Comparison of ENCODE assay signal across 14 mouse cellular contexts in genomic region chr5:92872182-92872581, GRCm38 (mm10).
DNase-seq lines count a peak whose midpoint lies in the region; ATAC-seq and TF ChIP-seq lines count a peak whose summit lies in the region.
"Had no signal": no experiment of that assay in that cellular context is flagged by ENCODE, and none has a peak within 500 bp of the region (broad histone marks: within the 10 kb centered on the region; RNA-seq: fewer than 3 reads in every experiment).

No protein-coding gene starts in this region.

- no peak overlapping the region for H3K9ac ChIP-seq in lung, postnatal 0 days (replicated peaks; ENCODE audit: low read depth)
- H3K9ac ChIP-seq: limb, embryonic 12.5 days; midbrain, embryonic 12.5 days; neural tube, embryonic 13.5 days had no signal

- no peaks in the 10 kb centered on the region for H3K4me1 ChIP-seq in lung, postnatal 0 days (ENCODE audit: insufficient read depth, low read depth, low read length)
- H3K4me1 ChIP-seq: limb, embryonic 12.5 days; midbrain, embryonic 12.5 days had no signal

- no peaks in the 10 kb centered on the region for H3K36me3 ChIP-seq in lung, postnatal 0 days (ENCODE audit: insufficient read depth, low read length)
- H3K36me3 ChIP-seq: limb, embryonic 12.5 days; midbrain, embryonic 12.5 days; neural tube, embryonic 13.5 days had no signal

- DNase-seq in heart, postnatal 10 days = peak; percentile 52 to 56
- DNase-seq in heart, adult 11 months = no peak
- DNase-seq in layer of hippocampus, adult 2 months (ENCODE audit: low spot score in 2 of 2) = no peak
- DNase-seq in layer of hippocampus, postnatal 10 days (ENCODE audit: low spot score in 2 of 2) = no peak
- peak; percentile 58 for DNase-seq in brain, adult 2 months (ENCODE audit: low read depth, low spot score)
- DNase-seq in lung, postnatal 0 days (ENCODE audit: low spot score) = peak; percentile 35
- DNase-seq in Muller cell, postnatal 12 days (ENCODE audit: inconsistent ontology term) = no peak
- DNase-seq: adrenal gland, adult 2 months; embryo, embryonic 11 days; right cerebral cortex, adult 18-20 months had no signal

- no peak overlapping the region for H3K4me2 ChIP-seq in lung, postnatal 0 days (replicated peaks; ENCODE audit: low read depth, low read length)
- H3K4me2 ChIP-seq: limb, embryonic 12.5 days; midbrain, embryonic 12.5 days; neural tube, embryonic 13.5 days had no signal

- TF ChIP-seq EP300 in lung, postnatal 0 days (IDR thresholded peaks at IDR 0.05) = no peak

- no peak overlapping the region for H3K27ac ChIP-seq in layer of hippocampus, adult 2 months
- H3K27ac ChIP-seq in lung, postnatal 0 days (ENCODE audit: low read length) = no peak overlapping the region
- H3K27ac ChIP-seq: limb, embryonic 12.5 days; midbrain, embryonic 12.5 days; neural tube, embryonic 13.5 days had no signal

- TF ChIP-seq CTCF in layer of hippocampus, adult 2 months (conservative IDR thresholded peaks at IDR 0.05) = peak; percentile 64
- peak; percentile 42 for TF ChIP-seq CTCF in lung, postnatal 0 days (IDR thresholded peaks at IDR 0.05)

- intact Hi-C loops in heart, postnatal 10 days (cut with DNase I) = loop anchor here (1.0 kb wide), 1 partner anchor 144 kb away; no protein-coding TSS in a partner anchor

- no peak overlapping the region for H3K4me3 ChIP-seq in layer of hippocampus, adult 2 months
- no peak overlapping the region for H3K4me3 ChIP-seq in lung, postnatal 0 days (ENCODE audit: low read depth, low read length)
- H3K4me3 ChIP-seq: limb, embryonic 12.5 days; midbrain, embryonic 12.5 days; neural tube, embryonic 13.5 days had no signal

- no peak for ATAC-seq in lung, postnatal 0 days
- ATAC-seq: hindbrain, embryonic 16.5 days had no signal

- 75% methylated on average over 4 of the region's 4 CpGs for WGBS in lung, postnatal 0 days

- no peaks in the 10 kb centered on the region for H3K9me3 ChIP-seq in lung, postnatal 0 days (ENCODE audit: low read length)
- H3K9me3 ChIP-seq: limb, embryonic 12.5 days; midbrain, embryonic 12.5 days; neural tube, embryonic 13.5 days had no signal

- H3K27me3 ChIP-seq in lung, postnatal 0 days (replicated peaks; ENCODE audit: insufficient read depth, low read length) = no peaks in the 10 kb centered on the region
- H3K27me3 ChIP-seq: limb, embryonic 12.5 days; midbrain, embryonic 12.5 days; neural tube, embryonic 13.5 days had no signal

Comparison
In these comparisons a context has a peak if more than half of its experiments do, and no peak if none do; other contexts are left out.
1. DNase-seq: peak in heart, postnatal 10 days (2 of 2), brain, adult 2 months (single experiment) and lung, postnatal 0 days (single experiment); none in heart, adult 11 months (single experiment), layer of hippocampus, adult 2 months (0 of 2), layer of hippocampus, postnatal 10 days (0 of 2) and Muller cell, postnatal 12 days (single experiment).